Comparison of ENCODE assay signal across 15 mouse cellular contexts in the genomic region with DNA sequence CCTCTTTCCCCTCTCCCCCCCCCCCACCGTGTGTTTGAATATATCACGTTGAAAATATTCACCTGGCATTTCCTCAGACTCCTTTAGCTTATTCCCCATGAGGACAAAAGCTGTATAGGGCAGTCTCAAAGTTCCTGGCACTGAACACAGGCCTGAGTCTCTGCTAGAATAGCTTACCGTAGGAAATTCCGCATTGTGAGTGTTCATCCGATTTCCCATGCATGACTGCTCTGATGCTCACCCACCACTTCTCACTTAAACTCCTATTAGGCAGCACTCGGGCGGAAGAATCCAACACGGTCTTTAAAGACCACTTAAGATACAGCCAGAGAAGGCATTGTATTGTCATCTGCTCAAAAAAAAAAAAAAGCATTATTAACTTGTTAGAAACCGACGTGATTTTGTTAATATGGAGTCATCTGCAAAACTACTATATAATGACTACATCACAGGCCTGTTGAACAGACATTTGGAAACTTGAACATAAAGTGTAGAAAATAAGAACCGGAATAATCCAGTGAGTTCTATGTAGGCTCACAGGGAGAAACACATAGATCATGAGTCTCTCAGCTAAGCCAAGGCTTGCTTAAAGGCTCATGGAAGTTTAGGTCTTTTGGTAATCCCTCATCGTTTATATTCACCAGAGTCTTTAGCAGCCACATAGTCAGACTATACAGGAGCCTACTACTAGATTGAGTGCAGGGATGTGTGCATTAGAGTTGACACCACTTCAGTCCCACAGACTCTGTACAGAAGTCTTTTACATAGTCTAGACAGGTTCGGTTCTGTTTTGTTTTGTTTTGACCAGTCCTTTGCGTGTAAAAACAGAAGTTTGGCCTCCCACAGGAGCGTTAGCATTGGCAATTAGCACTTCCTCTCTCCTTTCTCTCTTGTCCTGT. TPM values are rescaled to one million over a fixed set of nuclear protein-coding genes. Genes with fewer than 3 reads are reported as not detected.
DNase-seq lines count a peak whose midpoint lies in the region; ATAC-seq lines count a peak whose summit lies in the region.
"Had no signal": no experiment of that assay in that cellular context is flagged by ENCODE, and none has a peak within 500 bp of the region (broad histone marks: within the 10 kb centered on the region; RNA-seq: fewer than 3 reads in every experiment).

No protein-coding gene starts in this region.

- no peaks in the 10 kb centered on the region for H3K27me3 ChIP-seq in embryonic facial prominence, embryonic 12.5 days
- H3K27me3 ChIP-seq in hindbrain, embryonic 15.5 days, result no peaks in the 10 kb centered on the region
- H3K27me3 ChIP-seq in neural tube, embryonic 13.5 days, result no peaks in the 10 kb centered on the region
- H3K27me3 ChIP-seq in intestine, embryonic 16.5 days (replicated peaks; ENCODE audit: control insufficient read depth, insufficient read depth, low read length), result no peaks in the 10 kb centered on the region
- H3K27me3 ChIP-seq: heart, embryonic 13.5 days had no signal

- H3K4me2 ChIP-seq in embryonic facial prominence, embryonic 12.5 days (replicated peaks), result no peak overlapping the region
- H3K4me2 ChIP-seq in hindbrain, embryonic 15.5 days, result no peak overlapping the region
- H3K4me2 ChIP-seq in neural tube, embryonic 13.5 days, result no peak overlapping the region
- H3K4me2 ChIP-seq in intestine, embryonic 16.5 days (ENCODE audit: low read depth, low read length), result no peak overlapping the region
- H3K4me2 ChIP-seq: heart, embryonic 13.5 days had no signal

- H3K9ac ChIP-seq in embryonic facial prominence, embryonic 12.5 days, result no peak overlapping the region
- no peak overlapping the region for H3K9ac ChIP-seq in hindbrain, embryonic 15.5 days
- no peak overlapping the region for H3K9ac ChIP-seq in neural tube, embryonic 13.5 days
- no peak overlapping the region for H3K9ac ChIP-seq in intestine, embryonic 16.5 days (ENCODE audit: low read depth, low read length)
- H3K9ac ChIP-seq: heart, embryonic 13.5 days; liver, postnatal 0 days had no signal

- peak; percentile 79 for DNase-seq in embryo, embryonic 10.5 days (ENCODE audit: low spot score)
- DNase-seq in gastrocnemius, adult 8-10 months (ENCODE audit: low spot score in 2 of 2), result no peak
- no peak for DNase-seq in spleen, postnatal 14 days (ENCODE audit: low spot score in 2 of 2)
- DNase-seq: adrenal gland, adult 2 months; cerebellum, adult 2 months; kidney, adult 18-20 months; liver, postnatal 0 days; right cerebral cortex, postnatal 14 days had no signal

- no peak overlapping the region for H3K27ac ChIP-seq in embryonic facial prominence, embryonic 12.5 days
- no peak overlapping the region for H3K27ac ChIP-seq in hindbrain, embryonic 15.5 days (replicated peaks)
- no peak overlapping the region for H3K27ac ChIP-seq in neural tube, embryonic 13.5 days (replicated peaks)
- H3K27ac ChIP-seq in intestine, embryonic 16.5 days (ENCODE audit: low read length), result no peak overlapping the region
- H3K27ac ChIP-seq: heart, embryonic 13.5 days had no signal

- H3K4me1 ChIP-seq in embryonic facial prominence, embryonic 12.5 days, result no peaks in the 10 kb centered on the region
- peaks cover 11% of the 10 kb centered on the region for H3K4me1 ChIP-seq in hindbrain, embryonic 15.5 days (replicated peaks)
- peaks cover 15% of the 10 kb centered on the region for H3K4me1 ChIP-seq in neural tube, embryonic 13.5 days (replicated peaks)
- H3K4me1 ChIP-seq in intestine, embryonic 16.5 days (ENCODE audit: control insufficient read depth, insufficient read depth, low read length), result no peaks in the 10 kb centered on the region; the same call in 1 of the 2 replicates
- H3K4me1 ChIP-seq: heart, embryonic 13.5 days had no signal

- H3K9me3 ChIP-seq in embryonic facial prominence, embryonic 12.5 days, result no peaks in the 10 kb centered on the region
- no peaks in the 10 kb centered on the region for H3K9me3 ChIP-seq in hindbrain, embryonic 15.5 days
- no peaks in the 10 kb centered on the region for H3K9me3 ChIP-seq in neural tube, embryonic 13.5 days
- H3K9me3 ChIP-seq in intestine, embryonic 16.5 days (ENCODE audit: control insufficient read depth, low read length), result no peaks in the 10 kb centered on the region
- H3K9me3 ChIP-seq: heart, embryonic 13.5 days had no signal

- ATAC-seq in embryonic facial prominence, embryonic 12.5 days (ENCODE audit: insufficient number of reproducible peaks, insufficient read depth, low FRiP score, low TSS enrichment), result peak; percentile 68
- peak; percentile 81 for ATAC-seq in hindbrain, embryonic 15.5 days (ENCODE audit: low FRiP score, low read depth)
- ATAC-seq in neural tube, embryonic 13.5 days (ENCODE audit: low read depth), result peak; percentile 83
- ATAC-seq in intestine, embryonic 16.5 days, result no peak
- ATAC-seq: liver, postnatal 0 days had no signal

- no peaks in the 10 kb centered on the region for H3K36me3 ChIP-seq in embryonic facial prominence, embryonic 12.5 days
- H3K36me3 ChIP-seq in hindbrain, embryonic 15.5 days, result no peaks in the 10 kb centered on the region
- no peaks in the 10 kb centered on the region for H3K36me3 ChIP-seq in neural tube, embryonic 13.5 days
- no peaks in the 10 kb centered on the region for H3K36me3 ChIP-seq in intestine, embryonic 16.5 days (ENCODE audit: control insufficient read depth, insufficient read depth, low read length)
- H3K36me3 ChIP-seq: heart, embryonic 13.5 days had no signal

- 73% methylated on average over 15 of the region's 15 CpGs for WGBS in embryonic facial prominence, embryonic 12.5 days
- WGBS in hindbrain, embryonic 15.5 days, result 29% methylated on average over 15 of the region's 15 CpGs
- 34% methylated on average over 15 of the region's 15 CpGs for WGBS in neural tube, embryonic 13.5 days
- 73% methylated on average over 15 of the region's 15 CpGs for WGBS in intestine, embryonic 16.5 days

- H3K4me3 ChIP-seq in embryonic facial prominence, embryonic 12.5 days, result no peak overlapping the region
- no peak overlapping the region for H3K4me3 ChIP-seq in hindbrain, embryonic 15.5 days
- H3K4me3 ChIP-seq in neural tube, embryonic 13.5 days, result no peak overlapping the region
- no peak overlapping the region for H3K4me3 ChIP-seq in intestine, embryonic 16.5 days (ENCODE audit: low read length)
- H3K4me3 ChIP-seq: heart, embryonic 13.5 days had no signal

RNA-seq across cellular contexts. Expression of a gene that starts 4.2 kb away (rescaled TPM):
- not detected in 2 replicates for polyA plus RNA-seq in embryonic facial prominence, embryonic 12.5 days (2016; fragmentation: Nextera tagmentation; extraction: Ambion mirVana)
- not detected in 2 replicates for polyA plus RNA-seq in hindbrain, embryonic 15.5 days (2015; fragmentation: Nextera tagmentation; extraction: Ambion mirVana)
- polyA plus RNA-seq in neural tube, embryonic 13.5 days (2015; fragmentation: Nextera tagmentation; extraction: Ambion mirVana), result not detected in 2 replicates
- not detected for total RNA-seq in gastrocnemius, adult 8-10 months (2022)
- not detected in 2 replicates for polyA plus RNA-seq in intestine, embryonic 16.5 days (2015; fragmentation: Nextera tagmentation; extraction: Ambion mirVana)
- total RNA-seq: adrenal gland, adult 2 months; MEL had no signal
- polyA plus RNA-seq: adrenal gland, adult 2 months; cerebellum, adult 2 months; heart, embryonic 13.5 days; liver, postnatal 0 days; thymus, postnatal 0 days had no signal
